Mouse (Mus musculus) megakaryocyte, embryonic 14.5 days (primary cell): Measurements from ENCODE around the gene Lmbr1l.

Experiments
- FLI1 ChIP-seq: IDR thresholded peaks from 2 replicates; pipeline ENCODE4 v1.6.1; 2012; ENCODE audit warnings: low read length, inconsistent platforms, mixed read lengths
- GATA1 ChIP-seq: IDR thresholded peaks from 3 replicates; pipeline ENCODE4 v1.6.1; 2012; ENCODE audit warnings: mixed read lengths, low read length, inconsistent platforms, borderline replicate concordance

DNA sequence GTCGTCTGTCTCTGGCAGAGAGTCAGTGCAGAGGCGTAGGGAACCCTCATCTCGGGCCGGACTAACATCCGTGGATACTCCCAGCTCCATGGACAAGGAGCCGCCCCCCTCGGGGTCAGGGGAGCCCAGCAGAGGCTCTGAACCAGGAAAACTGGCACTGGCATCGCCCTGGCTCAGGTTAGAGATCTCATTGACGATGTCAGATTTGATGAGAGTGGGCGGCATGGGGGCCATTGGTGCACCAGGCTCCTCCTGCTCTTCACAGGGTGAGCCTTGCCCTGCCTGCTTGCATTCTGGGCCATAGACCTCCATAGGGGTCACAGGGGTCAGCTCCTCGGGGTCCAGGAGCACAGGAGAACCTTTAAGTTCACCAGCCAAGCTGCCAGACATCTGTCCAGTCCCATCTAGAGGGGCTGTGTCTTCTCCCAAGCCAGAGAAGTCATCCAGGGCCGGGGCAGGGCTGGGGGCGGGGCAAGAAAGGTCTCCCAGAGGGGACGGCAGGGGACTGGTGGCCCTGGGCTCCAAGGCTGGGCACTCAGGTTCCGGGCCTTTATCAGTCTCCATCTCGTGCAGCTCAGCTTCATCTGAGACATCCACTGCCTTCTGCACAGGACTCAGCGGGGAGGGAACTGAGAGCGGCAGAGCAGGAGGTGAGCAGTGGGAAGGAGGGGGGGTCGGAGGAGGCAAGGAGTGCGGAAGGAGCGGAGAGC is 56.2 kb downstream of the Lmbr1l start:
- TF ChIP-seq GATA1 (no peak), FLI1 (no peak)
